Mouse (Mus musculus) granulocyte monocyte progenitor cell, adult 5-6 weeks (primary cell): ENCODE results near the gene Apod. TPM values are rescaled to one million over a fixed set of nuclear protein-coding genes. Genes with fewer than 3 reads are reported as not detected.
"Not testable (repeated sequence)": the region's sequence is repeated elsewhere in the genome, so short reads cannot be mapped to it uniquely, and the experiment has no call there.

Experiments used
- ATAC-seq: replicated peaks from 2 replicates; pipeline ENCODE4 v1.8.0; 2016; ENCODE audit warnings: mild to moderate bottlenecking, moderate TSS enrichment, inconsistent platforms; ENCODE audit not compliant: poor library complexity, severe bottlenecking
- total RNA-seq, 2 experiments: library from RNA; stranded (forward) in 1 of 2; stranded (reverse) in 1 of 2; fragments of 200-712, 200-1000 nt in 1 of 2; fragments of >200 nt in 1 of 2; fragmentation: Nextera tagmentation in 1 of 2; gene quantifications; 2 replicates each; pipeline ENCODE4 v1.2.3; 2014 to 2017

Gene Apod
- total RNA-seq, 2 experiments from 2014 or later: not detected

DNA sequence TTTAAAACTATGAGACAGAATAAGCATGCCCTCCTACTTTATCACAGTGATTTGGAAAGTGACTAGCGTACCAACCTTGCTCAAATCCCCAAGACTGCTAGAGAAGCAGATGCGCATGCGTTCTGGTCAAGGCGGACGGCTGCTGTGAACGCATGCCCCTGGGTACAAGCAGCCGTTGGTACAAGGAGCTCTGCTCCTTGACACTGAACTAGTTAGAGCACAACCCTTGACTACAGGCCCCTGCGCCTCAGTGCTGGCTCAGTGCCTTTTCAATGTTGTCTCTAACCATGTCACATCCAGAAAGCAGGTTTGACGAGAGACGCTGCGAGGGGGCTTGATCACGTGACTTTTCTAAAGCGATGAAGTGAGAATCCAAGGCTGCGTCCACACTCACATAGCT, 10.5 kb upstream of the Apod start:
- no peak for ATAC-seq

DNA sequence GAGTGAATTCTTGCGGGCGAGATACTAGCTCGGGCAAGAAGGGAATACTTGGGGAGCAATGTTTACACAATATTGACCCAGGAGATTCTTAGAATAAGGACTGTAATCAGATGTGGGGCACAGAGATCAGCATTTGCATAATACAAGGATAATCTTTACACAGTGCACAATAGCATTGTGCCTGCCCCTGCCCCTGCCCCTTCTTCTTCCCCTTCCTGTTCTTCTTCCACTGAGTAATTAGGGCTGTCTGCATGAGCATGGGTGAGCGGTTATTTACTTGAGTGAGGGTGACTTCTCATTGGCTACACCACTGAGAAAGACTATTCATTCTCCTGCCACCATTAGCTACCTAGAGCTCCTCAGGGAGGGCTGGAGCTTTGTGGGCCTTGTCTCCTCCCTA, 6.9 kb upstream of the Apod start:
- ATAC-seq: no peak

DNA sequence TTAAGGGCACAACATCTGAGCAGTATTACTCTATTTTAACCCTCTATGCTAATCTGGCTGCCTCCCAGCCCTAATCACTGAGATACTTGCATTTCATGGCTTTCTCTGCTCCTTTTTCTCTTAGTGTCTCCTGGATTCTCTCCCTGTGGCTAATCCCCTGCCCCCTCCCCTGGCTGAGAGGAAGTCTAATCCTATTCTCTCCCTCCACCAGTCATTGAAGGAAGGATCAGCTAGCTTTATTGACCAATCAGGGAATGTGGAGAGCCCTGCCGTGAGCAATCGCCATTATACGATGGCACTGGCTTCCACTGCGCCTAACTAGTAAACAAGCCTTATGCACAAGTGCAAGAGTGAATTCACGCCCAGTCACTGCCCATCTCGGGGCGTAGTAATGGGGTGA, 6.3 kb upstream of the Apod start:
- ATAC-seq: no peak

DNA sequence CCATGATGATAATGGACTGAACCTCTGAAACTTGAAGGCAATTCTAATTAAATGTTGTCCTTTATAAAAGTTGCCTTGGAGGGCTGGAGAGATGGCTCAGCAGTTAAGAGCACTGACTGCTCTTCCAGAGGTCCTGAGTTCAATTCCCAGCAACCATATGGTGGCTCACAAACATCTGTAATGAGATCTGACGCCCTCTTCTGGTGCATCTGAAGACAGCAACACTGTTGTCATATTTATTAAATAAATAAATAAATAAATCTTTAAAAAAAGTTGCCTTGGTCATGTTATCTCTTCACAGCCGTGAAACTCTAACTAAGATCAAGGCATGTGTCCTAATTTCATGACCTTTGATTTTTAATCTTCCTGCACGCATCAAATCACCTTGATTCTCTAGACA, 5.1 kb upstream of the Apod start:
- ATAC-seq: not testable (repeated sequence)

DNA sequence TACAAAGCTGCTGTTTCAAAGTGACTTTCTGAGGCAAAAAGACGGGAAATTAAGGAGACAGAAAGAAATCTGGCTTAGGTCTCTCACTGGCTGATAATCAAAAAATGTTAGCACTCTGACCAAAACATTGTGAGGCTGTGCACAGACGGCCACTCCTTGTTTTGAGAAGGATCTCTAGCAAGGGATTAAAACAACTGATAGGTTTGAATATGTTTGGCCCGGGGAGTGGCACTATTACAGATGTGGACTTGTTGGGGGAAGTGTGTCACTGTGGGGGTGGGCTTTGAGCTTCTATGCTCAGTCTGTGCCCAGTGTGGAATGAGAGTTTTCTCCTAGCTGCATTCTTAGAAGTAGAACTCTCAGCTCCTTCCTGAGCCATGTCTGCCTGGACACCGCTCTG, 4.7 kb upstream of the Apod start:
- ATAC-seq: no peak

DNA sequence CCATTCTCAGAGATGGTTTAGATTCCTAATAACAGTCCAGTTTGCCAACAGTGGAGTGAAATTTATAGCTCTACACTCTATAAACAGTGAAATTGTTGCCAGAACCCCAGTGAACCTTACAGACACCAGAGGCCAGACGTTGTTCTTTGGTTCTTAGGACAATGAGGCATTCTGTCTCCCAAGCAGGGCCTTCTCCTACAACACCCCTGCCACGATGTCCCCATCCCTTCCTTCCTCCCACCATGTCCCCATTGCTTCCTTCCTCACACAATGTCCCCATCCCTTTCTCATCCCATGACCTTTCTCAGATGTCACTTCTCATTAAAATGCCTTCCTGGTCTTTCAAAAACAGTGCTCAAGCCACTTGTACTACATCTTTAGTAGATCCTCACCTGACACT, 3.8 kb upstream of the Apod start:
- no peak for ATAC-seq

DNA sequence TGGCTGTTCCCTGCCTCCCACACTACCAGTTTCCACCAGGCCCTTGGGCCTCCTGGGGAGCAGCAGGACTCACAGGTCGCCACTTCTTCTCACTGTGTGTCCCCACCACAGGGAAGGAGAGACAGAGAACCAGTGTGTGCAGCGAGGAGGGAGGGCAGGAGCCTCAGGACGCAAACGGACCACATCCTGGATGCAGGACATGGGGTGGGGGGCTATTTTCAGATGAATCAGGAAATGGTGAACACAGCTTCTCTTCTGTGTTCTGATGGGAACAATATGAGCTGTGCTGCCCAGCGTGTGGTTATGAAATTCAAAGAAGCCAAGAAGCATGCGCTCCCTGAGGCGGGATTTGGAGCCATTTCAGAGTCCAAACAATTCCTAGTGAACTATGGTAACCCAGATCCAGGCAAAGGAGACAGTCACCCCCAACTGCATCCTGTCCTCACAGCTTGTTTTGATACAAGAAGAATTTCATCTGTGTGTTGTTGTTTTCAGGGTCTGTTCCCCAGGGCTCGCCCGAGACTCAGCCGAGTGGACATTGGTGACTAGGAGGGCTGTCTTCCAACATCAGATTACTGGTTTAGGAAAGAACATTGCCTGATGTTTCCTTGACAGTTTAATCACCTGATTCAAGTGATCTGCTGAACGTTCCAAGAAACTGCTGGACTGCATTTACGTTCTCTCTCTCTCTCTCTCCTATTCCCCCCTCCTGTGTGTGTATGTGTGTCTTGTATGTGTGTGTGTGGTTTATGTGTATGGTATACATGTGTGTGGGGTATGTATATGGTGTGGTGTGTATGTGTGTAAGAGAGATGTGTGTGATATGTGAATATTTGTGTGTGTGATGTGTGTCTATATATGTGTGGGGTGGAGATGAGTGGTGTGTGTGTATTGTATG, 1.9 kb upstream of the Apod start:
- ATAC-seq: not testable (repeated sequence)

DNA sequence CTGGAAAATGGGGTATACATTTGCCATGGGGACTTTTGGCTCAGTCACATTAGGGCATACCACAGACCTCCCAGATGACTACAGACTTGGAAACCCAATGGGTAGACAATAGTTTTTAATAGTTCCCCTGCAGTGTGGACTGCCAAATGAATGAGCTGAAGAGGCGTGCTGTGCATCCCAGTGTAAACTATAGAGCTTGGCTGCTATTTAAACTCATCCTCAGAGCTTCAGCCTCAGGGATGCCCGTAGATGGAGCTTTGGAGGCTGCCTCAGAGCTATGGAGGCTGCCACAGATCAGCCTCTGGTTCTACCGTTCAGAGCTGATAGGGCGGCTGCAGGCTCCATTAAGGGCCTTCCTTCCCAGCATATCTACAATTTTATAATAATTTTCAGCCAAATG, 686 bp upstream of the Apod start:
- ATAC-seq: no peak

DNA sequence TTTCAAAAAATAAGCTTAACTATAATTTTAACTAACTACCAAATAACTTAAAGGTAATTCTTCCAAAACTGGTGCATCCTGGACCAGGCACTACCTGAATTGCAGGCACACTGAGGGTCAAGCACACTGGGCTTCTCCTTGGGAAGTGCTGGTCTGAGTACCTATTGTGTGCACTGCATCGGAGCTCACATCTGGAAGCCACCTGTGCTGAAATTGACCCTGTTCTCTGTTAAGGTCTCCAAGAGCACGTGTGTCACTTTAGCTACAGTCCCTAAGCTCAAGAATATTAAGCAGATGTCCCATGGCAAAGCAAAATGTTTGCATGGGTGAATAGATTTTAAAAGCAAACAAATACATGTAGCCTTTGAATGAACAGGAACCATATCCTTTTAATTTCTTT, 997 bp downstream of the Apod start:
- no peak for ATAC-seq

DNA sequence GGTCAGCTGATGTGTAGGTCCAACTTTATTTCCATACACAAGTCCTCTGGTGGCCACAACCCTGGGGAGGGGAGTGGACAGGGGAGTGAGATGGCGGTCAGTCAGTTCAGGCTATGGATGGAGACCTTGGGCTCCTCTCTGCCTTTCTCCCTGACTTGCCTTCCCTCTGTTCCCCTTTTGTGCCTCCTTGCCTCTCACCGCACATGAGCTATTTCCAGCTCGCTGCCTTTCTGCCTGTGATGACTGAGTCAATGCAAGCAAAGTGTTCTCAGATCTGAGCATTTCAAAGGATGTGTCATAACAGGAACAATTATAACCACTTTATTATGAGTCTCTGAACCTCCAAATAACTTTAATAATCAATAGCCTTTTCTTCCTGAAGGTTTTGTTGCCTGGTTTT, 2.3 kb downstream of the Apod start:
- no peak for ATAC-seq

DNA sequence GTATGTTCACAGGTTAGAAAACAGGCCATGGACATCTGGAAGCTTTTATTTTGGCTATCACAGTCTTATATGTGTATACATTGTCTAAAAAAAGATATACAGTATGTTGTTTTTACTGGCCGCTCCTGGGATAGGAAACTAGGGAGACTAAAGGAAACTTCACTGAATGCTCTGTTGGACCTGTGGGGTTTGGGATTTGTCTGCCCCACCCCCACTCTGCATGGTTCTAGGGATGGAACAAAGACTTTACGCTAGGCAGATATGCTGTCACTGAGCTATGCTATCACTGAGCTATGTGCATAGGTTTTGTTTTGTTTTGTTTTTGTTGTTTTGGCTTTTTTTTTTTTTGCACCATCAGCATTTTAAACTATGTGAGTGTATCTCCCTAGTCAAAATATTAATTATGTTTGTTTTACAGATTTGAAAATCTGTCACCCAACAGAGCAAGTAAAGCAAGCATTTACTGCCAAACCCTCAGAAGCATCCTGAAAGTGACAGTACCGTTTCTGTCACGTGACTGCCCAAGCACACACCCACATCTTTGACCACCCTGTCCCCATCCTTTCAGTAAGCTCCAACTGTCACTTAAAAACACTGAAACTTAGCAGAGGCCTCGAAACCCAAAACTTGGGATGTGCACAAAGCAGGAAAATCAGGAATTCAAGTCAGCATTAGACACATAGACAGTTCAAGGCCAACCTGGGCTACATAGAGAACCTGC, 9.2 kb downstream of the Apod start:
- no peak for ATAC-seq

DNA sequence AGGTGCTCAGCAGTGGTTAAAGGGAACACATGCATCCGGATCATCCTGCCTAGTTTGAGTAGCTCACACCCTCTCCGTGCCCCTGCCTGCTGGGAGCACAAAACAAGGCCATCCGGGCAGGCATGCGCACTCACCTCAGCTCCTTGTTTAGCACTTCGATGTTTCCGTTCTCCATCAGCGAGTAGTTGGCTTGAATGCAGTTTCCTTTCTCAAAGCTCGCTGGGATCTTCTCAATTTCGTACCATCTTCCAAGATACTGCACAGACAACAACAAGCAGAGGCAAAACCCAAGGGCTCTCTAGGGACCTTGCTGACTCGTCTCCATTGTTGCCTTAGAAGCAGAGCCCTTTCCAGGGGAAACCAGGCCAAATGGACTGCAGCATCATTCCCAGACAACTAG, 11.3 kb downstream of the Apod start:
- ATAC-seq: no peak

DNA sequence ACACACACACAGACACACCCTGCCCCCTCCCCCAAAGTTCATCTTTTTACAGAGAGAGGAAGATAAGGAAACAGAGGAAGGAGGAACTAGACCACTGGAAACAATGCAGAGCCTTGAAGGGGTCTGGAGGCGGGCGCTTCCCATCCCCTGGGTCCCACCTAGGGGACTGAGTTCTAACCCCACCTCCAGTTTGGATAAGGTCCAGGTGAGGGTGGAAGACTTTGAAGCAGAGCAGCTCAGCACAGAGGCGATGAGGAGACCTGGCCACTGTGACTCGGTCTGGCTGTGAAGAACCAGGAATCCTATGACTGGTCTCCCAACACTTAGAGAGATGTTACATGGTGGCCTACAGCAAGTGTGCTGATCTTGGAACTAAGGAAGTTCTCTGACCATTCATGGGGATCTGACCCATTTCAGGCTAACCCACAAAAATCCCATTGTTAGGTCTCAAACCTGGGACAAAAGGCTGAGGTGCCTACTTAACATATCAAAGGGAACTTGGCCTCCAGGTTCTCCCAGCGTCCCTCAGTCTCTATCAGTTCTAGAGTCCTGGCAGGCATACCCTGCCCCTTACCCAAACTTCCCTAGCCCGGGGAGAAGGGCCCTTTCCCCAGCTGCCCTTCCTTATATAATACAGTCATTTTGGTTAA, 13.6 kb downstream of the Apod start:
- ATAC-seq: no peak

DNA sequence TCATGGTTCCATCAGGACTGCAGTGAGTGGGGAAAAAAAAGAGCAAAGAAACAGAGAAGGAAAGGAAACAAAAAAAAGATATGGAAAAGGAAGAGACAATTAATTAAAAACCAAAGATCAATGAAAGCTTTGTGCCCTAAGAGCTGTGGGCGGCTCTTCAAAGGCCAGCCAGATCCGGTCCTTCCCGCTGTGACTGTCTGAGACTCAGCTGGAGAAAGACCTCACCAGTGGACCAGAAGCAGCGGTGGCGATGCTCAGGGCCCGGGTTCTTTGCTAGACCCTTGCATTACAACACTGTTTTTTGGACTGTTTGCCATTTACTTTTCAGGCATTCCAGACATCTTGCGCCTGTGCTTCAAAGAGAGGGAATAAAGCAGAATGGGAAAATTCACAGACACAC, 14.1 kb downstream of the Apod start:
- ATAC-seq: no peak

DNA sequence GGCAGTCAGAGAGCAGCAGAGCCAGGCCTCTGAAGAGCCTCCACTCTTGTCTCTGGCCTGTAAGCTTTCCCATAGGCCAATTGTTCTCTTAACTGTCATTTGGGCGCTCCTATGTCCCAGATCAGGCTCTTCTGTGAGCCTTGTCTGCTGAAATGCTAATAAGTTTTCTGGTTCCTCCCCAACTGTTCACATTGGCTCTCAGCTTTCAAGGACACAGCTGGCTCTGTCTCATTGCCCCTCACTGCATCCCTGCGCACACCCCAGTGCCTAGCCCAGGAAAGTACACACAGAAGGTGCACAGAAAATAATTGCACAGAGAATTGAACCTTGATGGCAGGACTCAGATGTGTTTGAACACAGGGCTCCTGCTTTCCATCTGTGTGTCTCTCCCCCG, 14.7 kb downstream of the Apod start:
- no peak for ATAC-seq

DNA sequence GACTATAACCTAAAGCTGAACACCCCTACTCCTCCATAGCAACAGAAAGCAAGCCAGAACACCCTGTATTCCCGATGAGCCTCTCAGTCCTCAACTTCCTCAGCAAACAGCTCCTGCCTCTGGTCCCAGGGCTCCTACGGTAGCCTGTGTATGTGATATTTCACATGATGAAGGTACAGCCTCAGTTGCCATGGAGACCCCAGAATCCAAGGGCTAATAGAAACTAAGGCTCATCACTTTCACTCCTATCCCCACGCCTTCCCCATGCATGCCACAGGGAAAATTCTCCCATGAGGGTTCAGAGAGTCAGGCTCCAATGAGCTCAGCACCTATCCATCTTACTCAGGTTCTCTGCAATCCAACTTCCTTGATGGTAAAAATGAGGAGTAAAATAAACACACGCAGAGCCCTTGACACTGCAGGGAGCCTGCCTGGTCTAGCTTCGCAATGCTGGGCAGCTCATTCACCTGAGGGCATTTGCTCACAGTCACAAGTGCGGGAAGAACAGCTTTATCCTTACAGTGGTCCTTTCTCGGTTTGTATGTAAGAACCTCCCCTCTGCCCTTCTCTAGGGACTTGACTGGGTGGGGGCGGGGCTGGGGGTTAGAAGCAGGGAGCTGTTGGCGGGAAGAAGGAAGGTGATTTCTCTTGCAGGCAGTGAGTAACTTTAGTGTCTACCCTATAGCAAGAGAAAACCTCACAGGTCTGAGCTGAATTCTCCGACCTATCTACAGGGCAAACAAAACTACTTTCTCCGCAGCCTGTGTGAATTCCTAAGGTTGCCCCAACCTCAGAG, 15.2 kb downstream of the Apod start:
- no peak for ATAC-seq

DNA sequence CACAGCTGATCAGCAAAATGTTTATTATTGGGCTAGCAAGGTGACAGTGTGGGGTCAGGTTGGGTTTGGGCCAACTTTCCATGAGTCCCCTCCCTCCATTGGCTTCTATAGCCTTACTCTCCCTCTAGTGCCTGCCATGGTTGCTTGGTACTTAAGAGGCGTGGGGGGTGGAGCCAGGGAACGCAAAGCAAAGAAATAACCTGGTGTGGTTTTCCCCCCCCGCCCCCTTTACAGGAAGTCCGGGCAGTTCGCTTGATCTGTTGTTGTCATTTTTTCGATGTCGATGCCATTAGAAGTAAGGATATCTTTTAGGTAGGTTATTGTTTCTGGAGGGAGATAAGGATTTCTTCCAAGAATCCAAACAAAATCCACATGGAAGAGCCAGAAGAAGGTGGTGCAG, 17.5 kb downstream of the Apod start:
- ATAC-seq: no peak

DNA sequence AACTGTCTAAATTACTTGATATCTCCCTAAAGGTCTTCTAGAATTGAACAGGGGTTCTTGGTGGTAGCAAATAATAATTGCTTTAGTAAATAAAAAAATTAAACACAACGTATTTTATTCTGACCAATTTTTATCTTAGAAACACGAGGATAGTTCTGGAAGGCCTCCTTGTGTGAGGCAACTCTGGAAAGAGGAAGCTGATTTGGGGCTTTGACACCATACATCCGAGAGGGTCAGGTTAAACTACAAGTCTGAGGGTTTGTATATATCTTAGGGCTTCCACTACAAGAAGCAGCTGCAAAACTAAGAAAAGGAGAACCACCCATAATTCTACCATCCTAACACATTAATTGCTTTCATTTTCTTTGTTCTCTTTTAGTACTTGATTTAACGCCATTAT, 20.8 kb downstream of the Apod start:
- peak; percentile 74 for ATAC-seq

DNA sequence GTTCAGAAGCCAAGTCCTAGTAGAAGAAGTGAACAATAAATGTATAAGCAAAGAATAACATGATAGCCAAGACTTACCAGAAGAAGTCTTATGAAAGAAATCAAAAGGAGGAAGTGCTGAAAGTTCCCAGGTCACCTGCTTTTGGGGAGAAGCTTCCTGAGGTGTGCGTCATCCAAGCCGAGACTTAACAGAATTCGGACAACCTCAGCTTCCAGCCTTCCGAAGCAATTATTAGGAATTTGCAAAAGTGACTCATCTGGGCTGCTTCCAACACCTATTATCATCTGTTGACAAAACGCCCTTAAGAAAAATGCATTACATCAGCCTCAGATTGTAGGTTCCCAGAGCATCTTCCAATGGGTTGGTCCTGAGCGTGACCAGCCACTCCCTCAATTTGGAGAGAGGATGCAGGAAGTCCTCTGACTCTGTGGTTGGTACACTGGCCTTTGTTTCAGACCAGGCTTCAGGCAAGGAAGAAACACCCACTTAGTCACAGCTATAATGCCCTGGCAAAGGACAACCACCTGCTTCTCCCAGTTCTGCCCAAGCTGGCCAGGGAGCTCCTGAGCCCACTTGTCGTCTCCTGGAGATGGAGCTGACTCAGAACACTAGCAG, 23.8 kb downstream of the Apod start:
- ATAC-seq: peak; percentile 69

DNA sequence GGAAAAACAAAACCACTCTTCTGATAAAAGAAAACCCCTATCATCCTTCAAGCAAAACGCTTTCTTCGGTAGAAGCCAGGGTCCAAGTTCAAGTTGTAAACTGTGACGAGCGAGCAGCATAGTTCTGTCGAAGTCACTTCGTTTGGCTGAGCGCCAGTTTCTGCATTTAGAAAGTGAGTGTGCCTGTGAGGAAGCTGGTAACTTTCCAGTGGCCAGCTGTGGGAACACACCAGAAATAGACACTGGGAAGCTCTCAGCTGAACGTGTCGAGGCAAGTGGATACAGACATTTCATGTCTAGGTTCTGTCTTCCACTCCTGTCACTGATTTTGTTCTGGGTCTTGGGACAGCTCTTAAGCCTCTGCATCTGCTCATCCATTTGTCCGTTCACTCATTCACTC, 24.3 kb downstream of the Apod start:
- ATAC-seq: peak; percentile 62
